Mouse (Mus musculus) thymus, postnatal 4 days (tissue): ENCODE measurements around the gene Chrm2.

Source experiments
- DNase-seq: peaks from one replicate; pipeline ENCODE4 v3.0.0; 2021

The Chrm2 gene

GRCm38 (mm10) chr6:36387612-36388400, at the start of gene Chrm2:
Chrm2 (plus strand) TSS chr6:36388084.
- DNase-seq = no peak

GRCm38 (mm10) chr6:36373983-36374382, 13.9 kb upstream of the Chrm2 start:
- no peak for DNase-seq

GRCm38 (mm10) chr6:36377936-36378335, 9.9 kb upstream of the Chrm2 start:
- DNase-seq = no peak

GRCm38 (mm10) chr6:36384102-36384501, 3.8 kb upstream of the Chrm2 start:
- no peak for DNase-seq

GRCm38 (mm10) chr6:36388401-36389259, 746 bp downstream of the Chrm2 start:
- DNase-seq = no peak

GRCm38 (mm10) chr6:36389260-36389965, 1.5 kb downstream of the Chrm2 start:
- no peak for DNase-seq

- DNase-seq = no peak
Measured at GRCm38 (mm10) chr6:36393705-36394104, 5.8 kb downstream of the Chrm2 start.

- DNase-seq = no peak
Measured at GRCm38 (mm10) chr6:36405139-36405538, 17.3 kb downstream of the Chrm2 start.

- DNase-seq = no peak
Measured at GRCm38 (mm10) chr6:36409016-36409415, 21.1 kb downstream of the Chrm2 start.

- DNase-seq = no peak
Measured at GRCm38 (mm10) chr6:36410057-36410456, 22.2 kb downstream of the Chrm2 start.

GRCm38 (mm10) chr6:36419716-36420115, 31.8 kb downstream of the Chrm2 start:
- no peak for DNase-seq

- DNase-seq = no peak
Measured at GRCm38 (mm10) chr6:36437964-36438363, 50.1 kb downstream of the Chrm2 start.

GRCm38 (mm10) chr6:36439218-36439617, 51.3 kb downstream of the Chrm2 start:
- no peak for DNase-seq

GRCm38 (mm10) chr6:36451480-36451879, 63.6 kb downstream of the Chrm2 start:
- DNase-seq = no peak

- no peak for DNase-seq
Measured at GRCm38 (mm10) chr6:36455071-36455470, 67.2 kb downstream of the Chrm2 start.

GRCm38 (mm10) chr6:36457015-36457414, 69.1 kb downstream of the Chrm2 start:
- DNase-seq = no peak

GRCm38 (mm10) chr6:36464008-36464407, 76.1 kb downstream of the Chrm2 start:
- DNase-seq = no peak

GRCm38 (mm10) chr6:36484132-36484665, 96.3 kb downstream of the Chrm2 start:
- no peak for DNase-seq

- DNase-seq = no peak
Measured at GRCm38 (mm10) chr6:36507008-36507663, 119.3 kb downstream of the Chrm2 start.

GRCm38 (mm10) chr6:36507946-36508345, 120.1 kb downstream of the Chrm2 start:
- no peak for DNase-seq

- no peak for DNase-seq
Measured at GRCm38 (mm10) chr6:36508469-36508868, 120.6 kb downstream of the Chrm2 start.

GRCm38 (mm10) chr6:36516508-36516907, 128.6 kb downstream of the Chrm2 start:
- no peak for DNase-seq
